Mouse (Mus musculus) retina, postnatal 7 days (tissue): ENCODE results near the gene Olfr1277.

Experiments used
- DNase-seq: peaks from one replicate; pipeline ENCODE4 v3.0.0-alpha.2; 2012; ENCODE audit warnings: low read depth, low spot score

Olfr1277 gene

DNA sequence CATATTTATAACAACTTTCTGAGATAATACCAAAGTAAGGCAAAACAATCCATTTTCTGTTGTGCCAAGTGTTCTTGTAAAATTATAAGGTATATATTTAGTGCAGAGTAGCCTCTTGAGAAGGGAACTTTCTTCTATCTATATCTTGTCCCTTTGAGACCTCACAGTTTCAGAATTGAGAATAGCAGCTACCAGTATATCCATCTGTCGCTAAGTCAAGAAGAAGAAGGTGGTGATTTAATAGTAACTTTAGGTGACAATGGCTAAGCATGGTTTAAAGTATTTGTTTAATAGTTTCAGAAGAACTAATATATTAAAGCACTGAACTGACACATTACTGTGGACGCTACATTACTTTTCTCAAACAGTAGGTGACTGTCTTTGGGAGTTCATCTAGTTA lies at the start of gene Olfr1277:
TSS of gene Olfr1277 (minus strand) at position 101 of the 400 bp plus-strand sequence.
- no peak for DNase-seq

DNA sequence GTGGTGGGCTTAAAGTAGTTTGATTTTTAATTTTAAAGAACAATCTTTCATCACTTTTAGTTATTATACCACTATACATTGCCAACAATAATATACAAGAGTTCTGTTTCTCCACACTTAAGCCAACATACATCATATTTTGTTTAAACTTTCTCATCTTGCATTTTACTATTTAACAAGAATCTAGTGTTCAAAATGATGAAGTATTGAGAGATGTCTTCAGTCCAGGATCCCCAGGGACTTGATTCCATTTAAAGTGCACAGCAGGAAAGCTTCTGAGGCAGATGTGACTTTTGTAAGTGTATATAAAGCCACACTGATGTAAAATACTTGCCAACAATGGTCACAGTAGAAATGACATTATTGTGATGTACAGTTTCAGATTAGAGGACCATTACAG lies 39.8 kb upstream of the Olfr1277 start, which contains the start of gene Olfr1280:
TSS of gene Olfr1280 (plus strand) at position 301 of the 400 bp plus-strand sequence.
- DNase-seq = no peak

DNA sequence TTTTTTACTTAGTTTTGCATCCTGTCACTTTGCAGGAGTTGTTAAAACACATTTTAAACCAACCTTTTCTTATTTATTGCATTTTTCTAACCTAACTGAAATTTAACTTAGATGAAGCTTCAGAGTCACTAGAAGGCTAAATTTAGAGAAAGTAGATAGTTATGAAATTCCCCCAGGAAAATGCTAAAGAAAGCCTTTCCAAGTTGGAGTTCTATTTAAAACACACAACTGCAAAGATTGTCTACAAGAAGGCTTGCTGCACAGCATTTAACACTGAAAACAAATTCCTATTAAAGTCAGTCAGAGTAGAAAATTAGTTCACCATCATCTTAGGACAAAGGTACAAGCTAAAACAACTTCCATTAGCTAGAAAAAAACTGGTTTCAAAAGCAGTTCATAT lies 26.5 kb upstream of the Olfr1277 start, which contains the start of gene Olfr1279:
TSS of gene Olfr1279 (plus strand) at position 262 of the 400 bp plus-strand sequence.
- DNase-seq = no peak

DNA sequence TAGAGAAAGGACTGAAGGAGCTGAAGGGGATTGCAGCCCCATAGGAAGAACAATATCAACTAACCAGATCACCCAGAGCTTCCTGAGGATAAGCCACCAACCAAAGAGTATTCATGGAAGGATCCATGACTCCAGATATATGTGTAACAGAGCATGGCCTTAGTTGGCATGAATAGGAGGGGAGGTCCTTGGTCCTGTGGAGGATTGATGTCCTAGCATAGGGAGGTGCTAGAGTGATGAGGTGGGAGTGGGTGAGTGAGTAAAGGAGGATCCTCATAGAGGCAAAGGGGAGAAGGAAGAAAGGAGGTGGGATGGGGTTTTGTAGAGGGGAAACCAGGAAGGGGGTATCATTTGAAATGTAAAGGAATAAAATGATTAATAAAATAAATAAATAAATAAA lies 24.6 kb upstream of the Olfr1277 start:
- DNase-seq = no peak

DNA sequence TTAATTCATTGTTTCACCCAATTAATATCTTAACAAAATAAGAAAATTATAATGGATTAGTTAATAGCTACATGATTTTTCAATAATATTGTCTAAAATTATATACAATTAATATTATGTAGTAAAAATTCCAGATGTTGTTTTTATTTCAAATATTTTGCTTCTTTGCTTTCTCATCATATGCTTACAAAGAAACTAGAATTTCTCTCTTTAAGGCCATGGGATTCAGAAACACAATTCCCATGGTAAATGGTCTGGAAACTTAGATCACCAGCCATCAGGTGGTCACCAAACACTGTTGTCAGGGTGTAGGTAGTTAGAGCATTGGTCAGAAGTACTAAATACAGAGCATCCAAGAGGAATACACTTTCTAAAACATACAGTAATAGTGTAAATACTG lies 15.9 kb upstream of the Olfr1277 start, which contains the start of gene Olfr1278:
TSS of gene Olfr1278 (plus strand) at position 301 of the 400 bp plus-strand sequence.
- no peak for DNase-seq

DNA sequence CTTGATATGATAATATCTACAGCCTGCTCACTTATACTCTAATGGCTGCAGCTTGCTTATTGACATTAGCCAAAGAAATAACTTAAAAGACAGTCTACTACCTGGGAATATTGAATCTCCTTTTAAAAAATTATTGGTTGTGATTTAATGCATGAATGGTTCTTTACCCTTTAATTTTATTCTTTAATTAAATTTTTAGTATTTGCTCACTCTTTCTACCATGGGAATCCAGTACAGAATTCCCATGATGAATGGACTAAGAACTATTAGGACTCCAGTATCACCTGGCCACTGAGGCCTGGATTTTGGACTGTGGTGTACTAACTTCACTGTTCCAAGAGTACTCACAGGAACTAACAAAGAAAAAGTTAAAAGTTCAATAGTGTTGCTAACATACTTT lies 19.7 kb downstream of the Olfr1277 start, which contains the start of gene Olfr1276:
TSS of gene Olfr1276 (plus strand) at position 301 of the 400 bp plus-strand sequence.
- no peak for DNase-seq

DNA sequence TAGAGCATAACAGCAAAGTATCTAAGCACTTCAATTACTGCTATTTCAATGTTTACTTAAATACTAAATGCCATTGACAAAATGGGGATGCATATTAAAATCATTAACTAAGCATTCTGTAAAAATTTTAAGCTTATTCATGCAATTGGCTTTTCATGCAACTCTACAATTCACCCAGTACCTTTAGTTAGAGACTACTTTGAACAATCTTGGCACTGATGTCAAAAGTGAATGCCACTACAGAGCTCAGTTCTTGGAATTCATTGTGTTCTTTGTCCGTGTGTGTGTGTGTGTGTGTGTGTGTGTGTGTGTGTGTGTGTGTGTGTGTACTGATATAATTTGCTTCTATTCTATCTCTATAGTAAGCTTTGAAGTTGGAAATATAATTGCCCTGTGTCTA lies 38.7 kb downstream of the Olfr1277 start, which contains the start of gene Olfr1275:
TSS of gene Olfr1275 (minus strand) at position 101 of the 400 bp plus-strand sequence.
- no peak for DNase-seq

DNA sequence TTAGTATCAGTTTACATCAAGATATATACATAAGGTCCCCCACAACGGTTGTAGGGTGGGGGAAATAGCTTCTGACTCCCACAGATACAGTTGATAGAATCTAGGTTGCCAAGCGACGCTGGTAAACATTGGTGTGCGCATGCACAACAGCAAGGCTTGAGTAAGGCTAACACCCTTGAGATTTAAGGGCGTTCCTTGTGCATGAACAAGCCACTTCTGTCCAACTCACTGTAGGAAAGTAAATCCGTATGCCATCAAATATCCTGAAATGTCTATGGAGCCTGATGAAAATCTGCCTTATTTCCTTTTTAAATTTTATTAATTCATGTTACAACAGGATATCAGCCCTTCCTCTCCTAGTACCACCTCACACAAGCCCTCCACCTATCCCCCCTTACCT lies 44.4 kb downstream of the Olfr1277 start, which contains the start of gene 4930430A15Rik:
TSS of gene 4930430A15Rik (minus strand) at position 101 of the 400 bp plus-strand sequence.
- DNase-seq = no peak
